Mouse (Mus musculus) embryonic fibroblast, embryonic 13.5 days (primary cell): ENCODE measurements at regions not wholly inside any gene's neighbourhood (a gene's known extent, or its start where the extent isn't known, plus 50 kb on each side); places are given as distances from the start of the nearest gene placed in this dataset.

Source experiments
- H3K27ac ChIP-seq: 2 replicates; pipeline ENCODE4 v1.5.1; 2012; ENCODE audit warnings: low read length, control low read depth, inconsistent platforms; ENCODE audit not compliant: insufficient read depth
- H3K4me1 ChIP-seq: 2 replicates; pipeline ENCODE4 v1.6.1; 2011; ENCODE audit warnings: low read length; ENCODE audit not compliant: control insufficient read depth, insufficient read depth
- H3K4me3 ChIP-seq: 2 replicates; pipeline ENCODE4 v1.5.1; 2011; ENCODE audit warnings: mild to moderate bottlenecking, control low read depth, low read length; ENCODE audit not compliant: insufficient read depth
- CTCF ChIP-seq: IDR thresholded peaks from 2 replicates; pipeline ENCODE4 v1.5.1; 2011; ENCODE audit warnings: mild to moderate bottlenecking, control low read depth, low read length, moderate library complexity, borderline replicate concordance; ENCODE audit not compliant: insufficient read depth
- POLR2A ChIP-seq: IDR thresholded peaks from 2 replicates; pipeline ENCODE4 v1.6.1; 2011; ENCODE audit warnings: low read depth, mild to moderate bottlenecking, control low read depth, low read length, moderate library complexity

DNA sequence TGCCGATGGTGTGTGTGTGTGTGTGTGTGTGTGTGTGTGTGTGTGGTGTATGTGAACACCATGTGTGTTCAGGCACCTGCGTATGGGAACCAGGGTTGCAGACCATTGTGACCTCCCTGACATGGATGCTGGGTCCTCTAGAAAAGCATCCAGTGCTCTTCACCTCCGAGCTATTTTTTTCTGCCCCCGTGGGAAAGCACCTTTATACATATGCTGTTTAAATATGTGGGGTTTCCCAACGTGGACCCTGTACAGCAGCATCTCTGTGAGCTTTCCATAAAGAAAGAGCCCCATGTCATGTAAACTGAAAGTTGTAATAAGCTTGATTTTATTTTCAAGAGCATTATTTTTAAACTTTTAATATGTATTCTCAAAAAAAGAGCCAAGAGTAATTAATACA is 126.6 kb downstream of the Cyp26a1 start:
- Histone ChIP-seq H3K4me1 (peaks cover 8% of the 10 kb centered on the region), H3K27ac (no peak overlapping the region), H3K4me3 (no peak overlapping the region)
- no peak for TF ChIP-seq CTCF
- no peak for TF ChIP-seq POLR2A

- Histone ChIP-seq H3K4me3 (no peak overlapping the region), H3K27ac (no peak overlapping the region), H3K4me1 (no peaks in the 10 kb centered on the region)
- no peak for TF ChIP-seq POLR2A
- no peak for TF ChIP-seq CTCF
Measured at GRCm38 (mm10) chr19:37831406-37831805, 133.8 kb downstream of the Cyp26a1 start.

DNA sequence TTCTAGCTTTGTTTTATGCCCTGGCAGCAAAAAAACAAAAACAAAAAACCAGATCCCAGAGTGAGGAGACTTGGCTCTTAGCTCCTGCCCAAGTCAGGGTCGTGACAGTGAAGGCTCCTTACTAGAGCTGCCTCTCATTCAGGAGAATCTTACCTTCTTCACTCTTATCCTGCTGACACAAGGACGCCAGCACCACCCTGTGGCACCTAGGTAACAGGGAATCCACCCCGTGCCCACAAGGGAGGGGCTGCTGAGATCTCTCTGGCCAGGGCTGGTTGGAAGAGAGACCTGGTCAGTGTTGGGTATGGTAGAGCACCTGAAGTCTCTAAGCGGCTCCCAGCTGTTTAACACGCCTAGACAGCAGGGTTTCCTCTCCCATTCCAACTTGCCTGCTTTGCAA is 139.3 kb downstream of the Cyp26a1 start:
- peak; percentile 50; the same call in 1 of the 2 replicates for TF ChIP-seq CTCF
- no peak for TF ChIP-seq POLR2A
- no peak overlapping the region for H3K4me3 ChIP-seq
- no peaks in the 10 kb centered on the region for H3K4me1 ChIP-seq
- no peak overlapping the region for H3K27ac ChIP-seq
